Mouse (Mus musculus) yolk sac, embryonic 10.5 days (tissue): ENCODE results near the gene Ldhd.

Experiments
- DNase-seq: peaks from one replicate; pipeline ENCODE4 v3.0.0-alpha.2; 2017; ENCODE audit warnings: low spot score

Ldhd gene

DNA sequence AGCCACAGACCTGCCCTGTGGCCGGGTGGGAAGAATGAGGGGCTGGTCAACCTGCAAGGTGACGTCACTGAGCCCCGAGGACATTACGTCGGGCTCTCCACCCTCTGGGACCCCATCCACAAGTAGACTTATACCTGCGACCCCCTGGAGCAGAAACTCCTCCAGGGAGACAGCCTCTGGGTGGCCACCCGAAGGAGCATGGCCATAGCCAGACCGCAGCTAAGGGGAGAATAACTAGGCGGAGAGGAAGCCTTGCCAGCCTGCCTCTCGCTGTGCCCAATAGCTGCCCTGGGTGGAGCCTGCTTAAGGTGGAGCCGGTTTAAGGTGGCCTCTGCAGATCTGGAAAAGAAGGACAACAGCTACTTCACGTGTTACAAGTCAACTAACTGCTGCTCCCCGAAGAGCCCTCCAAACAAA is at the start of gene Ldhd:
Gene Ldhd (minus strand): TSS at position 270 of the 417 bp plus-strand sequence.
- peak; percentile 18 for DNase-seq

DNA sequence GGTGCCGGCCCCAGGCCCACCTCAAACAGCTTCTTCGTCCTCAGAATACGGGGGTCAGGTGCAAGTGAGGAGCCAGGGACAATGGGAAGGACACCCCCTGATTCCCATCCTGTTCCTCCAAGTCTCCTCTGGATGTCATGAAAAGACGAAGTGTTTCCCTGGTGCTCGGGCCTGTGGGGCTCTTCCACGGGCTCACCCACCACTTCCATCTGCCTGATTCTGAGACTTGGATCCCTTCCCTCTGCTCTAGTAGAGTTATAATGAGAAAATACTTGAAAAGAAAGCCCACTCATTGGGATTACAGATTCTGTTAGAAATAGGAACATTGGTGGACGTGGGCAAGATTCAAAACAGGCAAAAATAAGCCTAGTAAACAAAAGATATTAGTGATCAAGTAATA is 48.7 kb upstream of the Ldhd start:
- DNase-seq = no peak

DNA sequence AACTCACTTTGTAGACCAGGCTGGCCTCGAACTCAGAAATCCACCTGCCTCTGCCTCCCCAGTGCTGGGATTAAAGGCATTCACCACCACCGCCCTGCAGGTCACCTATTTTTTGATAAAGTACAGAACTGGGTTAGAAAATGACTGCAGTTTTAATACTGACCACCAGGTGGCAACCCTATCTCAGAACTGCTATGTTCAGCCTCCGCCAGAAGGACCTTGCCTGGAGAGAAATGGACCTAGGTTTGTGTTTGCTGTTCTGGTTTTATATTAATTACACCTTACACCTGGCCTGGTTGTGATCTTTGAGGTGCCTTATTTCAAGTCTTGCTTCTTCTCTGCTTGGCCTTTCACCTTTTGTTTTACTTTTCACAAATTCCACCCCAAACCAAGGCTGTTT is 47.9 kb upstream of the Ldhd start:
- peak; percentile 42 for DNase-seq

DNA sequence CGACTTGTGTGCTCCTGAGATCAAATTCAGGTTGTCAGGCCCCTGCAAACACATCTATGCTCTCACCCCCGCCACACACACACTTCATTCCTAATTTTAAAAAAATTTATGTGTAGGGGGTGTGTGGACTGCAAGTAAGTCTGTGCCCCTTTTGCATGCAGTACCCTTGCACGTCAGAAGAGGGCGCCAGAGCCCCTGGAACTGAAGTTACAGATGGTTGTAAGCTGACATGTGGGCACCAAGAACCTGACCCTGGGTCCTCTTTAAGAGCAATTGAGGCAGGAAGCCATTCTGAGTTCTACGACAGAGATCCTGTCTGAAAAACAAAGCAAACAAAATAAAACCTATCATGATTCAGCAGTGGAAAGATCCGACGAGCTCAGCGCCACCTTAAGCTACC is 46.1 kb upstream of the Ldhd start:
- no peak for DNase-seq

DNA sequence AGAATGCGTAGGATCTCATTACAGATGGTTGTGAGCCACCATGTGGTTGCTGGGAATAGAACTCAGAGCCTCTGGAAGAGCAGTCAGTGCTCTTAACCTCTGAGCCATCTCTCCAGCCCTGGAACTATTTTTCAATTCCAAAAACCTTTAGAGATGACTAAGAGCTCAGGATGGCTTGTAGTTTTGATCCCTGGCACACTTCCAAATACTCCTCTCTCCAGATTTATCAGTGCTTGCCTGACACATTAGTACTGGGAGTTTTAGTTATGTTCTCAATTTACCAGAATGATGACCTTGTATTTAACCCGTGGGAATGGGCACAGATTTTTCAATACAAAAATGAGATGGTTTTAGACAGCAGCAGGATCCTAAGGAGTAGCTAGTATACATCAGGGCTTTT is 36.6 kb upstream of the Ldhd start:
- no peak for DNase-seq

DNA sequence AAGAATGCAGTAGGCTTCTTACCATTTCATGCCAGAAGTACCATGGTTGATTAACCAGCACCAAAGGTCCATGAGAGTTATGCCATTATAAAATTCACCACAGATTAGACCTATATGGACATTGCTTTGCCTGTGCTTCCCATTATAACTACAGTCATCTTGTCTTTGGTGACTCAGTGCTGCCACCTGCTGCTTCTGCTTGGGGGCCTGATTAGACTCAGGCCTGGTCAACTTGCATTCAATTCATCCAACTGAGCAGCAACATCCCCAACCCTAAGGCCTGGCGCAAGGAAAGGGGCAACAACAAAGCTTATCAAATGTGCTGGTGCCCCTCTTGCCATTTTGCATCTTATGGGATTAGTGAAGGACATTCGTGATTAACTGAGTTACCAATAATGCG is 32.3 kb upstream of the Ldhd start:
- DNase-seq = peak; percentile 58

DNA sequence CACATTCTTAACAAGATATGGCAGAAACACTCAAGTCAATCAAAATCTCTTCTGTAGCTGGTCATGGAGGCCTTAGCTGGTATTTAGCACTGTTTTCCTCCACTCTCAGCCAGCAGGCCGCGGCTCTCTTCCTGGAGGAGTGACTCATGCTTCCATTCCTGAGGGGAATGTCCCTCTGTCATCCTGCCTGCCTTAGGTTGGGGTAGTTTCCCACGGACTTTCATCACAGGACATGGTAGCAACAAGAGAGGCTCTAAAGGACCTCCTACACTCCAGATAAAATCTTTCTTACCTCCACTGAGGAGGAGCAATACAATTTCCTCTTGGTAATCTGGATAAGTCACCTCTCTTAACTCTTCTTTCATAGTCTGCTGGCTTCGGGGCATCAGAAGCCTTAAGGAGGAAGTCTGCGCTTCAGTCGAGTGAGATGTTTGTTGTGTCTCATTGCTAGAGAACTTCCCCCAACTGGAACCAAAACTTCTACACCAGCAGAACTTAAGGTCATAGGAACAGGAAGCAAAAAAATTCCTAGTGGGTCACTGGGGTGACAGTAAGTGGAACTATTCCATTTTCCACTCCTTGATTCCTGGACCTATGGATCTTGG is 28.7 kb upstream of the Ldhd start:
- DNase-seq = peak; percentile 35

DNA sequence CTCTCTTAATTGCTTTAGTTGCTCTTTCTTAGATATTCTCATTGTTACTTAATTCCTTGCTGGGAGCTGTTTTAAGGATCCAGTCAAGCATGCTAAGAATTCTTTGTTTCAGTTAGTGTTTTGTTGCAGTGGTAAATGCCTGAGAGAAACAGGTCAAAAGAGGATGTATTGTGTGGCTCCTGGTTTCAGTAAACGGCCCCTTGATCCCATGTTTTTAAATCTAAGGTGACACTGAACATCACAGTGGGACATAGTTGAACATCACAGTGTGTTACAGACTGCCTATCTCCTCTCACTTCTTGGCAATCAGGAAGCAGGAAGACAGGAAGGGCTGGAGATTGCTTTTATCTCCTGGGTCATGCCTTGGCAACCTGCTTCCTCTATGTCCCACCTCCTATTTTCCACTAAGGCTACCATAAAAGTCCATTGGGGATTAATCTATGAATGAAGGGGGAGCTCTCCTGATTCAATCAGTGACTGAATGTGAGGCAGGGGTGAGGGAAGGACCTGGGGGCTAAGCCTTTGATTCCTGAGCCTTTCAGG is 27.2 kb upstream of the Ldhd start:
- no peak for DNase-seq

DNA sequence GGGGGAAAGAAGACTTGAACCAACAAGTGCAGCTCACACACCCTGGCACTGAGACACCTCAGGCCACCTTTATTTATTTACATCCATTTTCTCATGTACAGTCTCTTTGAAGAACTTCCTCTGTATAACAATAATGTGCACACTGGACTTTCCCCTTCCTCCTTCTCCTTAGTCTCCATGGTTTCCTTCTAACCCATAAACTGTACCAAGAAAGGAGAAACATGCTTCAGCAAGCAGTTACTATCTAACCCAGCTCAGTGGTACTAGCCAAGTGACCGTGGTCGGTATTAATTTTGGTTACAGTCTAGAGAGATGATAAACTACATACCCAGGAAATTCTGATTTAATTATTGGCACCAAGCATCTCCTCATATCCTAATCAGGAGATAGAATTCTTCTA is 23.4 kb upstream of the Ldhd start:
- DNase-seq = no peak

DNA sequence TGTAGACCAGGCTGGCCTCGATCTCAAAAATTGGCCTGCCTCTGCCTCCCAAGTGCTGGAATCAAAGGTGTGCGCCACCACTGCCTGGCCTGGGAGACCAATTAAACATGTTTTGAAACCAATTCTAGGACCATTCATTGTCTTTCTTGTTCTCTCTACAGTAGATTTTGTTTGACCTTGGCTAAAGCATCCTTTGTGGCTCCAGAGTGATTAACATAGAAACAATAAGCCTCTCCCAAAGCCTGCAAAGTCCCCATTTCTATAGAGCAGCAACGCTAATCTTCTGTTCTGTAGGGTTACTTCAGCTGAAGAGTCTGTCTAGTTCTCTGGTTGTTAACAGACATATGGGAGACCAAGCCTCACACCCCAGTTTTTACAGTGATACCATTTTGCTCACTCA is 20.5 kb upstream of the Ldhd start:
- no peak for DNase-seq

DNA sequence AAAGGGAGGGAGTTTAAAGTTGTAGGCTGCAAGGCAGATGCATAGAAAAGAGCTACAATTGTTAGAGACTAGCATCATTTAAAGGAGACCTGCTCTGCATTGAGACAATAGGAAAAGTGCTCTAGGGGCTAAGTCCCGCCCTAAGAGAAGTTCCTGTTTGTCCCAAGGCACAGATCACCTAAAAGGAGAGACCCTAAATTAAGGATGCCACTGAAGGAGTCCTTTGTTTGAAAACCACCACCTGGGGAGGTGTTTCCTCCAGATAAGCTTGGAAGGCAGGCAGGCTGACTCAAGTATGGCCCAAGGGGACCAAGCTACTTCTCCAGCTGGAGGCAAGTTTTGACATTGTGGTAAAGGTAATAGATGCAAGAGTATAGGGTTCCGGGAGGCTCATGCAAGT is 18.7 kb upstream of the Ldhd start:
- no peak for DNase-seq

DNA sequence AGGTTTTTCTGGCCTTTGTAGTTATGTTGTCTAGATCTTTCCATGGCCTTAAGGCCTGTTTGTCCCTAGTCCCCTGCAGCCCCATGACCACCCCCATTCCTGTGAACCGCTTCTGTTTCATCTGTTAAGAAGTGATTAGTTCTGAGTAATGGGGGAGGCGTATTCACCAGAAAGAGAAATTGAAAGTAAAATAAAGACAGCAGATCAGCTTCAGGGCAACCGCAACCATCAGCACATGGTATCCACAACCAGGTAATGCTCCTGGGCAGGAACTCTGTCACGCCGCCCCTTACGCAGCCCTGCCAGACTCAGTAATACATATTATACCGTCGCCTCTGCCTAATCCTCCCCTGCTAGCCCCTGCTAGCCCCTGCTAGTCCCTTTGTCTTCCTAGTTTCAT is 15.5 kb upstream of the Ldhd start:
- no peak for DNase-seq

DNA sequence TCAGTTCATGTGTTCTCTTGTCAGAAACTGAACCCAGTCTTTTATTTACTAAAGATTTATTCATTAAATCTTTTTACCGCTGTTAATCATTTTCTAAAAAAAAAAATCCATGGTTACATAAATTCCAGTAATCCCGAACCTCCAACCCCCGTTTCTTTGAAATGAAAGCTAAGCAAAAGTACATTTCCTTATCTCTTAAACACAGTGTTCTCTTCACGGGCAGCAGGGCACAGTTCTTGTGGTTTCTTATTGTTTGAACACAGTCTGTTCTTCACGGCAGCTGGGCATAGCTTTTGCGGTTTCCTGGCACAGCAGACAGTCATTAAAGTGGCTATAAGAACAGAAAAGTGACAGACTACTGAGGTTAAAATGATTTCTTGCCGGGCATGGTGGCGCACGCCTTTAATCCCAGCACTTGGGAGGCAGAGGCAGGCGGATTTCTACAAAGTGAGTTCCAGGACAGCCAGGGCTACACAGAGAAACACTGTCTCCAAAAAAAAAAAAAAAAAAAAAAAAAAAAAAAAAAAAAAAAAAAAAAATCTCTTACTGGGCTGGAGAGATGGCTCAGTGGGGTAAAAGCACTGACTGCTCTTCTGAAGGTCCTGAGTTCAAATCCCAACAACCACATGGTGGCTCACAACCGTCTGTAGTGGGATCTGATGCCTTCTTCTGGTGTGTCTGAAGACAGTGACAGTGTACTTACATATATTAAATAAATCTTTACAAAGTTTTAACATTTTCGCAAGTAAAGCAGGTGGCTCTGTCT is 14.3 kb upstream of the Ldhd start:
- peak; percentile 32 for DNase-seq

DNA sequence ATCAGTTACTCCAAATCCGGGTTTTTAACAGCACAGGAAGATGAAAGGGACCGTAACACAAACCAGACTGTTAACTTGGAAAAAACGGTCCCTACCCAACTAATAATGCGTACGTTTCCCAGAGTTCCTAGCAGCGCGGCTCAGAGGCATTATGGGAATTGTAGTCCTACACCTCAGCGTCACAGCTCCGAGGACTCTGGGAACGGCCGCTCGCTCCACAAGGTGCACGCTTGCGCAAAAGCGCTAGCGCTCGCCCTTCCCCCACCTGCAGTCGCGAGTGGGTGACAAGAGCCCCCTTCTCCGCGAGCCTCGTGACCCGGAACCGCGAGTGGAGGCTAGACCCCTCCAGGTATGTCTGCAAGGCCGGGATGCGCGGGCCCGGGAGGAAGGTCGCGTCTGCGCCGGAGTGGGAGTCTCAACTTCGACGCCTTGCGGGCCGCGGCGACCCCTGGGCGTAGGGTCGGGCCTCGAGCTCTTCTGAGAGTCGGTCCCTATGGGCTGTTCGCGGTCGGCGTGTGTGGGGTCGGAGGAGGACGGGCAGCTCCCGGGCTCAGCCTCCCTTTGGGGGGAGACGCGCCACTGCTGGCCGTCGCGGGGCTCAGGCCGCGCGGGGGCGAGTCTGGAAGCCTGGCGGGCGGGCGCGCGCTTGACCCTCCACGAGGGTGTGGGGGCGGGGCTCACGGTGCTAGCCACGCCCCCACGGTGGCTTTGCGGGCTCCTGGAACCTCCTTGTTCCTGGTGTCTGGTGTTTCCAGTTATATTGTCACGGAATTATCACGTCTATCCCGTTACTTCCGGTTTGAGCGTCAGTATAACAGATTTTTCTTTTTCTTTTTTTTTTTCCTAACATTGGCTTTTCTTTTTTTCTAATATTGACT is 13.3 kb upstream of the Ldhd start, which contains the start of gene Zfp1:
Gene Zfp1 (plus strand): TSS at position 138 of the 878 bp plus-strand sequence.
- DNase-seq = peak; percentile 94

DNA sequence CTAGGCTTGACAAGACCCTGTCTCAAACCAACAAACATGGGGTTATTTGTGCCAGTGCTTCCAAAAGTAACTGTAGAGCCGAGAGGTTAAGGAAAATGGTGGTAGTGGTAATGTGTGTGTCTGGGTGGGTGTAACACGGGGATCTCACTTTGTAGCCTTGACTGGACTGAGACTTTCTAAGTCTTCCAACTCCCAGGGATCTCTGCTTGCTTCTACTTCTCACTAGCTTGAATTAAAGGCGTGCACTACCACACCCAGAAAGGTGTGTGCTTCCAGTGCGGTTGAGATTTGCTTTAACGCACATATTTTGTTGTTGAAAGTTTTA is 12.7 kb upstream of the Ldhd start:
- no peak for DNase-seq

DNA sequence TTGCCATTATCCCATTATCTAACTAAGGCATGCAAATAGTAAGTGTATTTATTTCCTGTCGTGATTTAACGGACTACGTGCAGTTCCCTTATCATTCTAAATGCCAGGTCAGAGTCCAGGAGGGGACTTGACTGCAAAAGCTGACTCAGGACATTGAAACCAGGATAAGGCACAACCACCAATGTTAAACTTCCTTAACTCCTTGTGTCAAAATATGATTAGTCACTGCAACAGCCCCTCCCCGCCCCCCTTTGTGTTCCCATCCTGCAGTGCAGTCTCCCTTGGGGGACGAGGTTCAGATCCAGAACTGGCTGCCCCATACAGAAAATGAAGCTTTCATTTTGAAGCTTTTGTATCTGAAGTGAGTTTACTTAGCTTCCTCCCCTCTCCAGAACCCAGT is 12.3 kb upstream of the Ldhd start:
- DNase-seq = peak; percentile 73

DNA sequence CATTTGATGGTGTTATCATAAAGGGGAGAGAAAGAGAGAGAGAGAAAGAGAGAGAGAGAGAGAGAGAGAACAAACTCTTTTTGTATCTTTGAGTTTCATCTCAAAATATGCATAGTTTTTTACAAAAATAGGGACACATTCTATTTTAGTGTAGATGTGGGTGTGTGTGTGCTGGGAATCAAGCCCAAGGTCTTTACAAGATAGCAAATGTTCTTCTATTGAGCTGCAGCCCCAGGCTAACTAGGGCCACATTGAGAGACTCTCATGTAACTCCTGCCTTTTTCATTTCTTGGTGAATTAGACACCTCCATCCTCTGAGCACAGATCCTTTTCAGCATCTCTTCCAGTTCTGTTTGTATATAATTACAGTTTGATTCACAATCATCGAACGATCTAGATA is 10.9 kb upstream of the Ldhd start:
- no peak for DNase-seq

DNA sequence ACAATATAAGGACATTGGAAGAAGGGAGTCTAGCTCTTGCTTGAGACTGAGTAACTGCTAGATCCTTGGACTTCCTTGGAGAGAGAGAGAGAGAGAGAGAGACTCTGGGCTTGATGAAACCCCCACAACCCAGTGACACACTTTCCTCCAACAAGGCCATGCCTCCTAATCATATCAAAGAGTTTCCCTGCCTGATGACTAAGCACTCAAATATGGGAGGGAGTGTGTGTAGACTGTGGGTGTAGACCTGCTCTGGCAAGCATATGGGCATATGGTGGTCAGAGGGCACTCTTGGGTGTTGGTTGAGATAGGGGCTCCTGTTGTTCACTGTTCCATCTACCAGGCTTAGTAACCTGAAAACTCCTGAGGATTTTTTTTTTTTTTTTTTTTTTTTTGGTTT is 7.9 kb upstream of the Ldhd start:
- DNase-seq = no peak

DNA sequence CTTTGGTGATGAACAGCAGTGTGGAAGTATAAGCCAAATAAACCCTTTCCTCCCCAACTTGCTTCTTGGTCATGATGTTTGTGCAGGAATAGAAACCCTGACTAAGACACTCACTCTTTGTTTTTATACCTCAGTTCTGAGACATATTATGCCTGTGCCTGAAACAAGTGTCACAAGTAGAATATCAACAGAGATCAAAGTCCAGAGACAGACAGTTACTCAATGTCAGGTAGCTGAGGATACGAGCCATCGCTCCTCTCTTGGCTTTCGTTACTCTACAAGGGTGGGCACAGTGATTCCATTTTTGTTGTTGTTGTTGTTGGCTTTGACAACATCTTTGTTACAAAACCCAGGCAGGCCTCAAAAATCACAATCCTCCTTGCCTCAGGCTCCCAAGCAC is 2.8 kb upstream of the Ldhd start:
- no peak for DNase-seq

DNA sequence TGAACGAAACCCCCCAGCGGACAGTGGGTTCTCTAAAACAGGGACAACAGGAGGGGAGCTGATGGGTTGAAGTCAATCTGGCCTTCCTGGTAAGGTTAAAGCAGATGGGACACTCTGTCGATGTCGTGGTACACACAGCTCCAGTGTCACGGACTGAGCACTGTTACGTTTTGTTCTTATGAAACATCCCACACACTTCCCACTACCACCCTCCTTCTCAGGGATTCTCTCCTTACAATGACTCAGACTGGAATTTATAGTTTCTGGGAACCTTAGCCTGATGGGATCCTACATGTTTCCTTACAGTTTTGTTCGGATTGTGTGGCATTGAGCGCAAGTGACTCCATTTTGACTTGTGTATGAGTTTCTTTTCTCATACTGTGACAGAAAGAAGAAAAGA is 1.4 kb upstream of the Ldhd start:
- no peak for DNase-seq

DNA sequence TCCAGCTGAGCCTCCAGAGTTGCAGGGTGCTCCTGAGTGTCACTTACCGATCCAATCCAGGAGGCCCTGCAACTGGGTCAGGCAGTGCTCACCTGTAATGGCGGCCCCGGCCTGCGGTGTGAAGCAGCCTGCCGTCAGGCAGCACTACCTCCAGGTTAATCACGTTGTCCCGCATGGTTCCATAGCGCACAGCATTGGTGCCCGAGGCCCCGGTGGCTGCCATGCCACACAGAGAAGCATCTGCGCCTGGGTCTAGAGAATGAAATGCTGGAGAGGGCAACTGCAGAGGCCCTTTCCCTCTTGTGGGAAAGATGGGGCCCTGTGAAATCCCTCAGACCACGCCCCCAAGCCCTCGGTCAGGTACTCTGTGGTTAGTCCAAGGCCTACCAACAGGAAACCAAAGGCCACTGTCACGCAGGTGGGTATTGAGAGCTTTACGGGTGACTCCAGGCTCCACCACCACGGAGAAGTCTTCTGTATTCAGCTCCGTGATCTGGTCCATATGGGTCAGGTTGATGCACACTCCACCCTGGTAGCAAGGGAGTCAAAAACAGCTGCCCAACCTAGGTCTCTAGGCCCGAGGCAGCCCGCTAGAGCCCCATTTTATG is 1.2 kb downstream of the Ldhd start:
- DNase-seq = no peak

DNA sequence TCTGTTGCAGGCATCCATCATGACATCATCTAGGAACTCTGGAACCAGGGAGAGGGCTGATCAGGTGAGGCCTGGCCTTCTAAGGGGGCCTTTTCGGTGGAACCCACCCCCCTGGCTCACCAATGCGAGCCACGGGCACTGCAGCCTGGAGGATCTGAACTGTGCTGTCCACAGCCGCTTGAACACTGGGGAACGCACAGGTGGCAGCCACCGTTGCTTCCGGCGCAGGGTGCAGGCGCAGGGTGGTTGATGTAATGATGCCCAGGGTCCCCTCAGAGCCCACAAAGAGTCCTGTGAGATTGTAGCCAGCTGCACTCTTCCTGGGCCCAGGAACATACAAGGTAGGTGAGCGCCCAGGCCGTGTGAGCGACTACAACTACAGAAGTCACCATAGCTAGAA is 1.8 kb downstream of the Ldhd start:
- no peak for DNase-seq
